Mouse (Mus musculus) layer of hippocampus, adult 8-10 months (tissue): ENCODE measurements at regions not wholly inside any gene's neighbourhood (a gene's known extent, or its start where the extent isn't known, plus 50 kb on each side); places are given as distances from the start of the nearest gene placed in this dataset.
A peak's percentile ranks its signal among the peaks of the same experiment; 100 is the strongest.

ENCODE experiments used
- DNase-seq, 2 experiments: peaks; one replicate each; pipeline ENCODE4 v3.0.0; 2022; ENCODE audit warnings: low spot score in 2 of 2

GRCm38 (mm10) chr8:11979056-11979455 is 138.8 kb downstream of the Tex29 start:
- DNase-seq: no peak

GRCm38 (mm10) chr8:11981458-11981857 is 141.2 kb downstream of the Tex29 start:
- no peak for DNase-seq

- no peak for DNase-seq
These were observed 149.8 kb downstream of the Tex29 start for GRCm38 (mm10) chr8:11990024-11990423.

- peak; percentile 27 to 64 for DNase-seq
These were observed 159.6 kb downstream of the Tex29 start for GRCm38 (mm10) chr8:11999736-12000458.

GRCm38 (mm10) chr8:12000459-12000789 is 160.2 kb downstream of the Tex29 start:
- DNase-seq: no peak

GRCm38 (mm10) chr8:12004241-12004640 is 164.0 kb downstream of the Tex29 start:
- no peak for DNase-seq

- no peak for DNase-seq
These were observed 172.5 kb downstream of the Tex29 start for GRCm38 (mm10) chr8:12012769-12013168.

- no peak for DNase-seq
These were observed 177.5 kb downstream of the Tex29 start for GRCm38 (mm10) chr8:12017750-12018149.

- DNase-seq: no peak
These were observed 179.0 kb downstream of the Tex29 start for GRCm38 (mm10) chr8:12019272-12019671.

GRCm38 (mm10) chr8:12023669-12024390 is 183.6 kb downstream of the Tex29 start:
- DNase-seq: no peak

GRCm38 (mm10) chr8:12030363-12031116 is 190.3 kb downstream of the Tex29 start:
- DNase-seq: peak in 1 of 2 experiments; percentile 23

- DNase-seq: no peak
These were observed 191.5 kb downstream of the Tex29 start for GRCm38 (mm10) chr8:12031796-12032195.

GRCm38 (mm10) chr8:12032386-12032785 is 192.1 kb downstream of the Tex29 start:
- no peak for DNase-seq

- no peak for DNase-seq
These were observed 196.1 kb downstream of the Tex29 start for GRCm38 (mm10) chr8:12036349-12036748.

- no peak for DNase-seq
These were observed 200.7 kb downstream of the Tex29 start for GRCm38 (mm10) chr8:12040924-12041323.

GRCm38 (mm10) chr8:12041662-12042061 is 201.4 kb downstream of the Tex29 start:
- no peak for DNase-seq

- no peak for DNase-seq
These were observed 210.6 kb downstream of the Tex29 start for GRCm38 (mm10) chr8:12050841-12051240.

GRCm38 (mm10) chr8:12051357-12051756 is 211.1 kb downstream of the Tex29 start:
- no peak for DNase-seq

- no peak for DNase-seq
These were observed 215.7 kb downstream of the Tex29 start for GRCm38 (mm10) chr8:12055931-12056330.

- DNase-seq: no peak
These were observed 217.4 kb upstream of the A230072I06Rik start for GRCm38 (mm10) chr8:12061237-12061636.

GRCm38 (mm10) chr8:12062710-12063109 is 215.9 kb upstream of the A230072I06Rik start:
- no peak for DNase-seq

GRCm38 (mm10) chr8:12064664-12065063 is 214.0 kb upstream of the A230072I06Rik start:
- no peak for DNase-seq
